Mouse (Mus musculus) brain, embryonic 14.5 days (tissue): Measurements from ENCODE around the gene Galnt11.

ENCODE experiments used
- CTCF ChIP-seq: fragments of 200-500 bp; IDR thresholded peaks from 2 replicates; pipeline ENCODE4 v1.5.1; 2012; ENCODE audit warnings: inconsistent platforms, mild to moderate bottlenecking, moderate library complexity, borderline replicate concordance; ENCODE audit not compliant: insufficient read depth, insufficient read length; ENCODE audit errors: extremely low read depth
- POLR2A ChIP-seq: fragments of 200-500 bp; IDR thresholded peaks from 2 replicates; pipeline ENCODE4 v1.6.1; 2012; ENCODE audit warnings: mild to moderate bottlenecking, inconsistent platforms, borderline replicate concordance; ENCODE audit not compliant: poor library complexity, insufficient read depth, insufficient read length, severe bottlenecking; ENCODE audit errors: extremely low read depth

- TF ChIP-seq POLR2A (no peak), CTCF (no peak)
Measured at GRCm38 (mm10) chr5:25313881-25314280, 92.2 kb downstream of the Galnt11 start.
